Mouse (Mus musculus): ENCODE results near the gene Ptgr1. TPM values are rescaled to one million over a fixed set of nuclear protein-coding genes. Genes with fewer than 3 reads are reported as not detected.

Gene Ptgr1
- polyA plus RNA-seq, 1 experiment from 2014 or later = 6.1 TPM

DNA sequence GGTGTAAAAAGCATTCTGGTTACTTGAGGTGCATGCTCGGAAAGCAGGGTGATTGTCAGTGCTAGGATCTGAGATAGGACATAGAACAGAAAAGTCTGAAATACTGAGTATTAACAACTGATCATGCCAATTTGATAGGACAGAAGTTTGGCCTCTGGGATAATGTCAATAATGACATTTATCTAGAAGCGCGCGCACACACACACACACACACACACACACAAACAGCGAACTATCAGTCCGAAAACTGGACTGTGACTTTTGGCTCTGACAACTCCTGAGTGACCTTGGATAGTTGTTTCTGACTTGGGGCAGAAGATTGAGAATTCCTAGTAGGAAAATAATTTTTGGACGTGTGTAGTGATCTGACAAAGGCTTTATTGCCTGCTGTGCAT is 16.9 kb upstream of the Ptgr1 start:
- no peak for ATAC-seq (ENCODE audit: low FRiP score)
- no peaks in the 10 kb centered on the region for H3K9me3 ChIP-seq

GRCm38 (mm10) chr4:59002948-59003805 is 16.3 kb upstream of the Ptgr1 start, which contains the start of gene Gm20503:
TSS of gene Gm20503 (plus strand) at chr4:59003210.
- Histone ChIP-seq H3K36me3 (no peaks in the 10 kb centered on the region), H3K9ac (peak within 1 kb of the TSS; percentile 96), H3K4me3 (peak within 1 kb of the TSS; percentile 94), H3K9me3 (no peaks in the 10 kb centered on the region), H3K27ac (peak within 1 kb of the TSS; percentile 95), H3K4me2 (peak within 1 kb of the TSS; percentile 83), H3K4me1 (replicated peaks) (peaks cover 34% of the 10 kb centered on the region), H3K27me3 (no peaks in the 10 kb centered on the region)
- peak; percentile 99 for ATAC-seq (ENCODE audit: low FRiP score)
- under 1% methylated on average over 75 of the region's 89 CpGs for WGBS

More for the DNA sequence above, 16.9 kb upstream of the Ptgr1 start:
- Histone ChIP-seq H3K4me2 (peak overlapping the region; percentile 83), H3K4me3 (peak overlapping the region; percentile 94), H3K9ac (peak overlapping the region; percentile 96), H3K27me3 (no peaks in the 10 kb centered on the region), H3K4me1 (replicated peaks) (peaks cover 34% of the 10 kb centered on the region), H3K36me3 (no peaks in the 10 kb centered on the region), H3K27ac (peak overlapping the region; percentile 95; the same call in 1 of the 2 replicates)
- 41% methylated on average over 7 of the region's 7 CpGs for WGBS

GRCm38 (mm10) chr4:59000614-59001013 is 13.7 kb upstream of the Ptgr1 start:
- no peaks in the 10 kb centered on the region for H3K9me3 ChIP-seq
- H3K36me3 ChIP-seq = no peaks in the 10 kb centered on the region
- H3K4me2 ChIP-seq = no peak overlapping the region
- ATAC-seq (ENCODE audit: low FRiP score) = no peak
- 0% methylated on average over 2 of the region's 2 CpGs for WGBS
- no peak overlapping the region for H3K27ac ChIP-seq
- peaks cover 26% of the 10 kb centered on the region for H3K4me1 ChIP-seq (replicated peaks)
- no peaks in the 10 kb centered on the region; the same call in 1 of the 2 replicates for H3K27me3 ChIP-seq
- H3K9ac ChIP-seq = no peak overlapping the region
- no peak overlapping the region for H3K4me3 ChIP-seq

GRCm38 (mm10) chr4:58999686-59000085 is 12.8 kb upstream of the Ptgr1 start:
- Histone ChIP-seq H3K4me3 (no peak overlapping the region), H3K27me3 (no peaks in the 10 kb centered on the region; the same call in 1 of the 2 replicates), H3K4me2 (no peak overlapping the region), H3K36me3 (no peaks in the 10 kb centered on the region), H3K27ac (no peak overlapping the region), H3K9ac (no peak overlapping the region), H3K4me1 (replicated peaks) (peaks cover 17% of the 10 kb centered on the region), H3K9me3 (no peaks in the 10 kb centered on the region)
- no peak for ATAC-seq (ENCODE audit: low FRiP score)
- WGBS = 14% methylated on average over 2 of the region's 2 CpGs

- Histone ChIP-seq H3K27ac (no peak overlapping the region), H3K36me3 (no peaks in the 10 kb centered on the region), H3K4me2 (no peak overlapping the region), H3K9ac (no peak overlapping the region), H3K9me3 (no peaks in the 10 kb centered on the region), H3K4me1 (replicated peaks) (peaks cover 7% of the 10 kb centered on the region), H3K4me3 (no peak overlapping the region), H3K27me3 (no peaks in the 10 kb centered on the region; the same call in 1 of the 2 replicates)
- no peak for ATAC-seq (ENCODE audit: low FRiP score)
- 90% methylated on average over 1 of the region's 1 CpGs for WGBS
Measured at GRCm38 (mm10) chr4:58998688-58999087, 11.8 kb upstream of the Ptgr1 start.

DNA sequence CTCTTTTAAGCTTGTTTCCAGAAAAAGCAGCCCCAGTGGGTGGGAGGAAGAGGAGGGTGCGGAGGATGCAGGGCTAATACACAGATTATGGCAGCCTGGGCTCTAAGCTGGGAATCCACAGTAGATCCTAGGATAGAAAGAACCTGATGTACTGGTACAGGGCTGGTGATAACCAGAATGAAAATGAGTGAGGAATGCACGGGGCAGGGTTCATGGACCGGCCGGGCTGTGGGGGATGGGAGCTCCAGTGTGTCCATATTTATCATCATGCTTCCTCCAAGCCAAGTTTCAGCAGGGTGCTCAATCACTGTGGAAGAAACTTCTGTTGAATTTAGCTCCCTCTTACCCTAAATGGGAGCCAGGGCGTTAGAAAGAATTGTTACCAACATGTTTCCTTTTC is 10.2 kb upstream of the Ptgr1 start:
- H3K9me3 ChIP-seq = no peaks in the 10 kb centered on the region
- H3K4me3 ChIP-seq = no peak overlapping the region
- ATAC-seq (ENCODE audit: low FRiP score) = no peak
- H3K27me3 ChIP-seq = peaks cover 4% of the 10 kb centered on the region; the same call in 1 of the 2 replicates
- H3K4me1 ChIP-seq (replicated peaks) = no peaks in the 10 kb centered on the region
- no peak overlapping the region for H3K9ac ChIP-seq
- H3K27ac ChIP-seq = no peak overlapping the region
- WGBS = 76% methylated on average over 5 of the region's 5 CpGs
- no peaks in the 10 kb centered on the region for H3K36me3 ChIP-seq
- H3K4me2 ChIP-seq = no peak overlapping the region

- Histone ChIP-seq H3K36me3 (no peaks in the 10 kb centered on the region), H3K9ac (no peak overlapping the region), H3K9me3 (no peaks in the 10 kb centered on the region), H3K27ac (no peak overlapping the region), H3K27me3 (peaks cover 4% of the 10 kb centered on the region; the same call in 1 of the 2 replicates), H3K4me1 (replicated peaks) (no peaks in the 10 kb centered on the region), H3K4me3 (no peak overlapping the region), H3K4me2 (no peak overlapping the region)
- WGBS = 82% methylated on average over 8 of the region's 8 CpGs
- ATAC-seq (ENCODE audit: low FRiP score) = no peak
Measured at GRCm38 (mm10) chr4:58995251-58995693, 8.4 kb upstream of the Ptgr1 start.

DNA sequence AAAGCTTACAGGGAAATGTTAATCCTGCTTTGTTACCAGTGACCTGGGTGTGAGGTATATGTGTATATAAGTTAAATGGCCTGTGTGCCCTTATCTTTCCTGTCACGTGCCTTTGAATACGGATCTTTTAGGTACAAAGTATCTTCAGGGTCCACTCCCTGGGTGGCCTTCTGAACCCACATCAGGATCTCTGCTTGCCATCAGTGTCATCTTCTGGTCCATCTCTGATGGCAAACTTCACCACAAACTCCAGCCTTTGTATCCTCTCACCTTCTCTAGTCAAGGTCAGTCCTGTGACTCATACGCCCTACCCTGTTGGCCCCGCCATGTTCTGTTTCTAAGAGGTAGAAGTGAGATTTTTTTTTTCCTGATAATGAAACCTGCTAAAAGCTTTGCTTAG is 7.8 kb upstream of the Ptgr1 start, which contains the start of gene Dnajc25:
TSS of gene Dnajc25 (plus strand) at position 301 of the 400 bp plus-strand sequence.
- no peak within 1 kb of the TSS for H3K4me2 ChIP-seq
- no peak for ATAC-seq (ENCODE audit: low FRiP score)

DNA sequence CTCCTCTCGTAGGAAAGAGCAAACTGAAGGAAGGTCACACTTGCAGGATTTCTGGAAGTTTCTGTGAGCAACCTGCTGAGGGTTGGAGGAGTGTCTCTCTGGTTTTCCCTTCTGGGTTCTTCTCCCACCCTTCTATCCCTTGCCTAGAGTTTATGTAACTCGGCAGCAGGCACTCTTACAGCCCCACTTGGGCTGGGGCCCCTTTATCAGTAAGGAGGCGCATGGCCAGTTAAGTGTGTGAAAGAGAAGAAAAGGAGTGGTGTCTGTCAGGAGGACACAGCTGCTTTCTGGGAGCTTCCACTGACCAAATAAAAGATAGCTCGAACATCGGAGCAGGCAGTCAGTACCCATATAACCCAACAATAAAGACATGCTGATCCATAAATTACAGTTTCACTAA is 5.3 kb upstream of the Ptgr1 start:
- peaks cover 4% of the 10 kb centered on the region; the same call in 1 of the 2 replicates for H3K27me3 ChIP-seq
- H3K36me3 ChIP-seq = no peaks in the 10 kb centered on the region
- H3K4me1 ChIP-seq (replicated peaks) = no peaks in the 10 kb centered on the region
- no peak overlapping the region for H3K27ac ChIP-seq
- no peak overlapping the region for H3K4me2 ChIP-seq
- ATAC-seq (ENCODE audit: low FRiP score) = no peak
- no peaks in the 10 kb centered on the region for H3K9me3 ChIP-seq
- no peak overlapping the region for H3K9ac ChIP-seq
- H3K4me3 ChIP-seq = no peak overlapping the region
- WGBS = 82% methylated on average over 5 of the region's 5 CpGs

More for the DNA sequence above, 7.8 kb upstream of the Ptgr1 start, which contains the start of gene Dnajc25:
- no peak within 1 kb of the TSS for H3K27ac ChIP-seq
- no peaks in the 10 kb centered on the region for H3K4me1 ChIP-seq (replicated peaks)
- H3K9me3 ChIP-seq = no peaks in the 10 kb centered on the region
- peaks cover 4% of the 10 kb centered on the region; the same call in 1 of the 2 replicates for H3K27me3 ChIP-seq
- no peak within 1 kb of the TSS for H3K4me3 ChIP-seq
- no peaks in the 10 kb centered on the region for H3K36me3 ChIP-seq
- 94% methylated on average over 4 of the region's 4 CpGs for WGBS
- no peak within 1 kb of the TSS for H3K9ac ChIP-seq

GRCm38 (mm10) chr4:58990609-58991434 is 3.9 kb upstream of the Ptgr1 start:
- ATAC-seq (ENCODE audit: low FRiP score) = no peak

DNA sequence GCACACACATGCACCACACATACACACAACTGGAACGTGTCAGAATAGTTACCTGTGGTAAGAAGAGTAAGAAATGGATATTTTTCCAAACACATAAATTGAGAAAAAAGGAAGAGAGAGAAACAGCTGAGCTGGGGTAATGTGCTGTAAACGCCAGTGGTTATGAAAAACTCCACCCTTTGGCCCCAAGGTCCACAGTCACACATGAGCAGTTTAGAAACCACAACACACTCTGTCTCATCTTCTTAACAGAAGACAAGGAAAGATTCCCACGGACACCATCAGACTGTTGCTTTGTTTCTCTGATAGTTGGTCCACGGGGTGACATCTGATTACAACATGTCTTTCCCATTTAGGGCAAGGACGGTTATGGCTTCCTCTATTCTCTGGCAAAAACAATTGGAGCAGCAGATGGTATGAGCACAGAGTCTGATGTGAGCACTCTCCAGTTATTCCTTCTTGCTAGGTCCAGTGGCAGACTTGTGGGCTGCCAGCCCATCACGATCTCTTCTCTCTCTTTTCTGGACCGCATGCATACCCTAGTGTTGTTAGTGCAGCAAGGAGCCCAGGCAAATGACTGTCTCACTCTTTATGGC is 2.5 kb upstream of the Ptgr1 start:
- Histone ChIP-seq H3K4me1 (replicated peaks) (peaks cover 10% of the 10 kb centered on the region), H3K36me3 (no peaks in the 10 kb centered on the region), H3K27ac (no peak overlapping the region), H3K27me3 (0 out of 2 replicates have a peak, but pooled peaks cover 4% of the 10 kb centered on the region), H3K4me3 (no peak overlapping the region), H3K4me2 (no peak overlapping the region), H3K9ac (no peak overlapping the region), H3K9me3 (no peaks in the 10 kb centered on the region)
- ATAC-seq (ENCODE audit: low FRiP score) = no peak
- 85% methylated on average over 7 of the region's 7 CpGs for WGBS

More at GRCm38 (mm10) chr4:58990609-58991434, 3.9 kb upstream of the Ptgr1 start:
- Histone ChIP-seq H3K36me3 (no peaks in the 10 kb centered on the region), H3K9ac (no peak overlapping the region), H3K4me2 (no peak overlapping the region), H3K27me3 (0 out of 2 replicates have a peak, but pooled peaks cover 4% of the 10 kb centered on the region), H3K27ac (no peak overlapping the region), H3K4me1 (replicated peaks) (peaks cover 10% of the 10 kb centered on the region), H3K9me3 (no peaks in the 10 kb centered on the region), H3K4me3 (no peak overlapping the region)
- 85% methylated on average over 17 of the region's 17 CpGs for WGBS
